Mouse (Mus musculus) hindbrain, embryonic 11.5 days (tissue): ENCODE measurements at regions not wholly inside any gene's neighbourhood (a gene's known extent, or its start where the extent isn't known, plus 50 kb on each side); places are given as distances from the start of the nearest gene placed in this dataset.

Experiments
- ATAC-seq: fragments of 200-750 bp; cut with Nextera tagmentation; 2 replicates; pipeline ENCODE4 v1.8.0; 2017; ENCODE audit warnings: mild to moderate bottlenecking, moderate TSS enrichment, moderate library complexity; ENCODE audit not compliant: low FRiP score
- DNase-seq: peaks from one replicate; pipeline ENCODE4 v3.0.0-alpha.2; 2015; ENCODE audit warnings: low spot score
- H3K27ac ChIP-seq: fragments of 300-500 bp; sonication (generic); 2 replicates; pipeline ENCODE4 v1.5.1; 2014; ENCODE audit warnings: mild to moderate bottlenecking, low read depth, low read length
- H3K27me3 ChIP-seq: fragments of 300-500 bp; sonication (generic); 2 replicates; pipeline ENCODE4 v1.6.1; 2014; ENCODE audit warnings: mild to moderate bottlenecking, low read length, moderate library complexity, mixed read lengths; ENCODE audit not compliant: control insufficient read depth, insufficient read depth
- H3K36me3 ChIP-seq: fragments of 300-500 bp; sonication (generic); 2 replicates; pipeline ENCODE4 v1.6.1; 2014; ENCODE audit warnings: mild to moderate bottlenecking, low read length, moderate library complexity, mixed read lengths; ENCODE audit not compliant: control insufficient read depth, insufficient read depth
- H3K4me1 ChIP-seq: fragments of 300-500 bp; sonication (generic); replicated peaks from 2 replicates; pipeline ENCODE4 v1.6.1; 2014; ENCODE audit warnings: low read length, mixed read lengths; ENCODE audit not compliant: control insufficient read depth, insufficient read depth
- H3K4me2 ChIP-seq: fragments of 300-500 bp; sonication (generic); replicated peaks from 2 replicates; pipeline ENCODE4 v1.6.1; 2014; ENCODE audit warnings: mild to moderate bottlenecking, low read depth, low read length
- H3K4me3 ChIP-seq: fragments of 300-500 bp; sonication (generic); 2 replicates; pipeline ENCODE4 v1.5.1; 2014; ENCODE audit warnings: low read depth, low read length
- H3K9ac ChIP-seq: fragments of 300-500 bp; sonication (generic); 2 replicates; pipeline ENCODE4 v1.6.1; 2014; ENCODE audit warnings: low read depth, low read length
- H3K9me3 ChIP-seq: fragments of 300-500 bp; sonication (generic); 2 replicates; pipeline ENCODE4 v1.6.1; 2016; ENCODE audit warnings: low read length; ENCODE audit not compliant: control insufficient read depth
- WGBS: fragments of 180-500 bp; shearing (Covaris S2); extraction: QIAGEN DNeasy Blood & Tissue Kit; methylation state at CpG from one replicate; pipeline ENCODE4 v1.1.7; 2014; 5-methylcytosine and 5-hydroxymethylcytosine counted together

- Histone ChIP-seq H3K4me2 (no peak overlapping the region), H3K27ac (no peak overlapping the region), H3K4me1 (no peaks in the 10 kb centered on the region), H3K9me3 (no peaks in the 10 kb centered on the region), H3K9ac (no peak overlapping the region), H3K36me3 (no peaks in the 10 kb centered on the region), H3K4me3 (no peak overlapping the region), H3K27me3 (no peaks in the 10 kb centered on the region)
- 84% methylated on average over 5 of the region's 5 CpGs for WGBS
- no peak for ATAC-seq
- no peak for DNase-seq
Observed at GRCm38 (mm10) chr1:71982423-71983262, 229.5 kb downstream of the Mreg start.

DNA sequence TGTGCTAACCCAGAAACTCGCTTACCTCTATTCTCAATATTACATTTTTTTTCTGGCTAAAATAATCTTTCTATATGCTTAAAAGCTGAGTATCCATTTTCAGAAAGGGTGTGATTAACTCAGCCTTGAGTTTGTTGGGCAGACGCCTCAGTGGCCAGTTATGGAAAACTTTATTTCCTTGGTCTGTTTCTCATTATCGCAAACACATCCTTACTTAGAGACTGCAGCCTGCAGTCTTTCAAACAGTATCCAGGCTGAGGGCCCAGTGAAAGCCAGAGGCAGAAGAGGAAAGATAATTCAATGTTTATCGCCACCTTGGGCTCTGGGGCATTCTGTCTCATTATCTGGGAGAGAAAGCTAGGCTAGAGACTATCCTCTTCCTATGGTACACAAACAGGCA lies 231.5 kb downstream of the Mreg start:
- Histone ChIP-seq H3K27me3 (no peaks in the 10 kb centered on the region), H3K27ac (no peak overlapping the region), H3K4me3 (no peak overlapping the region), H3K9ac (no peak overlapping the region), H3K4me1 (no peaks in the 10 kb centered on the region), H3K9me3 (no peaks in the 10 kb centered on the region), H3K4me2 (no peak overlapping the region), H3K36me3 (no peaks in the 10 kb centered on the region)
- WGBS: 80% methylated on average over 4 of the region's 4 CpGs
- no peak for DNase-seq
- no peak for ATAC-seq

DNA sequence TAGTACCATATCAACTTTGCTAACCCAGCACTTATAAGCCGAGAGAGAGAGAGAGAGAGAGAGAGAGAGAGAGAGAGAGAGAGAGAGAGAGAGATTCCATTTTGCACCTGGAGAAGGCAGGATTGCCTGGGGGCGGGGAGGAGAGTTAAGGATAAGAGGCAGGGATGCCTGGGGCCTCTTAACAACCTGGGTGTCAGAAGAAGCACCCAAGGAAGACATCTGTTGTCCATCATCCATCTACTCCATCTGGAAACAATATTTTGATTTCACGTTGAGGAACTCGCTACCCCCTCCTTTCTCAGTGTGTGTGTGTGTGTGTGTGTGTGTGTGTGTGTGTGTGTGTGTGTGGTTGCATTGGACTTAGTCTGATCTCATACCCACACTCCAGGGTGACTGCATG lies 232.8 kb downstream of the Mreg start:
- no peak for DNase-seq
- no peak overlapping the region for H3K4me3 ChIP-seq
- no peaks in the 10 kb centered on the region for H3K36me3 ChIP-seq
- no peaks in the 10 kb centered on the region for H3K4me1 ChIP-seq
- H3K4me2 ChIP-seq: no peak overlapping the region
- no peak overlapping the region for H3K9ac ChIP-seq
- H3K27me3 ChIP-seq: no peaks in the 10 kb centered on the region
- no peak overlapping the region for H3K27ac ChIP-seq
- ATAC-seq: no peak
- 78% methylated on average over 4 of the region's 4 CpGs for WGBS
- H3K9me3 ChIP-seq: no peaks in the 10 kb centered on the region

DNA sequence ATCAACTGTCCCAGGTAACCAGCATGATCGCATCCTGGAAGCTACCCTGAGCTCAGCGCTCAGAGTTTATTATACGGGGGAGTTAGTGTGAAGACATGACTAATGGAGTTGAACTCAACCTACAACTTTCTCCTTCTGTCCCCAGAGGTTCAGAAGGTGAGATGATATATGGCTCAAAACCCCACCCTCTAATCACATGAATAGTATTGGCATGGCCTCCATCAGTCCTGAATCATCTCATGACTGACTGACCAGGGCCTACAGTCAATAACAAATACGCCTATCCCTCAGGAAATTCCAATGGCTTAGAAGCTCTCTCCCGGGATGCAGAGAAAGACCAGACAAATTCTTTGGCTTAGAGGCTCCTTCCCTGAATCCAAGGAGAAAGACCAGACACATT lies 234.7 kb downstream of the Mreg start:
- Histone ChIP-seq H3K4me2 (no peak overlapping the region), H3K9me3 (no peaks in the 10 kb centered on the region), H3K36me3 (no peaks in the 10 kb centered on the region), H3K27me3 (no peaks in the 10 kb centered on the region), H3K4me1 (no peaks in the 10 kb centered on the region), H3K27ac (no peak overlapping the region), H3K4me3 (no peak overlapping the region), H3K9ac (no peak overlapping the region)
- ATAC-seq: no peak
- DNase-seq: no peak
- 89% methylated on average over 5 of the region's 5 CpGs for WGBS

DNA sequence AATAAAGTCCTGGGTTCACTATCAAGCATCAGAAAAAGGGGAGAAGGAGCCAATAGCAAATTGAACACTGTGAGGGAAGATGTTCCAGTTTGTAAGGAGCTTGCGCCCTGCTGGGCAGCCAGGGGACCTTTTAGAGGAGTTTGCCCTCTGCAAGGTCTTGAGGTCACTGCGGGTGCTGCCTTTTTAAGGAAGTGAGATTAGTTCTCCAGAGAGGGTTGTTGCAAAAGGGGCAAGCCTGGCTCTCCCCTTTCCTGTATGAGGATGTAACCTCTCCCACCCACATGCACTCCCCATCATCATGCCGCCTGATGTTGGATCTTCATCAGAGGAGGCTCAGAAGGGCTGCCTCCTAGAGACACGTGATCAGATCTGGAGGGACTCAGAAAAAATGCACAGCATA lies 237.4 kb downstream of the Mreg start:
- DNase-seq (no peak), ATAC-seq (no peak)
- H3K36me3 ChIP-seq: no peaks in the 10 kb centered on the region
- no peak overlapping the region for H3K9ac ChIP-seq
- no peak overlapping the region for H3K4me2 ChIP-seq
- no peaks in the 10 kb centered on the region for H3K27me3 ChIP-seq
- no peak overlapping the region for H3K4me3 ChIP-seq
- H3K9me3 ChIP-seq: no peaks in the 10 kb centered on the region
- H3K4me1 ChIP-seq: no peaks in the 10 kb centered on the region
- 69% methylated on average over 4 of the region's 4 CpGs for WGBS
- H3K27ac ChIP-seq: no peak overlapping the region

DNA sequence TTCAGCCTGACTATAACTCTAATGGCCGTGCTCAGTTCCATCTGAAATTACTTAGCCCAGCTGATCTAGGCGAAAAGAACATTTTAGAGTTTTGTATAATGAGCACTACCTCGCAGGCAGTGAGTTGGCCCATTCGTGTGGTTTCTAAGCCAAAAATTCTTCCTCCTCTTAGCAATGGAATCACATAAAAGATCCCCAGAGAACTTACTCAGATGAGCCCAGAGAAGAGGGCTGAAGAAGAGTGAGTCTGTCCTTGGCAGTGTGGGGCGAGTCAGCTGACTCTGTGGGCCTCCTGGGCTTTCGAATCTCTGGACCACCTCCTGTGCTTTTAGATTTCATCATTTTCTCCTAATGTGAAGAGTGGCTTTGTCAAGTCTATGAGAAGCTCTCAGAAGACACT lies 240.2 kb downstream of the Mreg start:
- no peak for ATAC-seq
- Histone ChIP-seq H3K27me3 (no peaks in the 10 kb centered on the region), H3K9me3 (no peaks in the 10 kb centered on the region), H3K27ac (no peak overlapping the region), H3K4me1 (no peaks in the 10 kb centered on the region), H3K9ac (no peak overlapping the region), H3K36me3 (no peaks in the 10 kb centered on the region), H3K4me3 (no peak overlapping the region), H3K4me2 (no peak overlapping the region)
- 87% methylated on average over 6 of the region's 6 CpGs for WGBS
- no peak for DNase-seq

DNA sequence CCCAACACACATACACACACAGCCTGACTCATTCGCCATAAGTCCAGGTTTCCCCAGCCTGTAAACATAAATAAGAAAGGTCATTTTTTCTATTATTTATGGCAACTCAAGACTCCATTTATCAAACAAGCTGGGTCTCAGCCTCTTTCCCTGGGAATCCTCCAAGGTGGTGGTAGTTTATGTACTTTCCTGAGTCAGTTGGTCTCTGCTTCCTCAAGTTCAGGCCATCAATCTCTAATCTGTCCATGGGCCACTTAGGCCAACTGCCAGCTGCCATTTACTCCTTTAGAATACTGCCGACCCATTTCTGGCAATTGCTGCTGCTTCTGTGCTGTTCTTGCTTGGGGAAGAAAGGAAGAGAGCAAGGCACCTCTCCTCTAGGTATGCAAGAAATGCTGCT lies 241.3 kb downstream of the Mreg start:
- Histone ChIP-seq H3K9me3 (no peaks in the 10 kb centered on the region), H3K27me3 (no peaks in the 10 kb centered on the region), H3K9ac (no peak overlapping the region), H3K27ac (no peak overlapping the region), H3K36me3 (no peaks in the 10 kb centered on the region), H3K4me2 (no peak overlapping the region), H3K4me3 (no peak overlapping the region), H3K4me1 (no peaks in the 10 kb centered on the region)
- ATAC-seq (no peak), DNase-seq (no peak)
- 87% methylated on average over 2 of the region's 2 CpGs for WGBS

GRCm38 (mm10) chr1:71967574-71968104 lies 244.5 kb downstream of the Mreg start:
- H3K27me3 ChIP-seq: no peaks in the 10 kb centered on the region
- no peaks in the 10 kb centered on the region for H3K4me1 ChIP-seq
- ATAC-seq (no peak), DNase-seq (no peak)
- no peak overlapping the region for H3K4me2 ChIP-seq
- H3K36me3 ChIP-seq: no peaks in the 10 kb centered on the region
- no peak overlapping the region for H3K27ac ChIP-seq
- 88% methylated on average over 6 of the region's 6 CpGs for WGBS
- H3K9me3 ChIP-seq: no peaks in the 10 kb centered on the region
- H3K4me3 ChIP-seq: no peak overlapping the region
- H3K9ac ChIP-seq: no peak overlapping the region

DNA sequence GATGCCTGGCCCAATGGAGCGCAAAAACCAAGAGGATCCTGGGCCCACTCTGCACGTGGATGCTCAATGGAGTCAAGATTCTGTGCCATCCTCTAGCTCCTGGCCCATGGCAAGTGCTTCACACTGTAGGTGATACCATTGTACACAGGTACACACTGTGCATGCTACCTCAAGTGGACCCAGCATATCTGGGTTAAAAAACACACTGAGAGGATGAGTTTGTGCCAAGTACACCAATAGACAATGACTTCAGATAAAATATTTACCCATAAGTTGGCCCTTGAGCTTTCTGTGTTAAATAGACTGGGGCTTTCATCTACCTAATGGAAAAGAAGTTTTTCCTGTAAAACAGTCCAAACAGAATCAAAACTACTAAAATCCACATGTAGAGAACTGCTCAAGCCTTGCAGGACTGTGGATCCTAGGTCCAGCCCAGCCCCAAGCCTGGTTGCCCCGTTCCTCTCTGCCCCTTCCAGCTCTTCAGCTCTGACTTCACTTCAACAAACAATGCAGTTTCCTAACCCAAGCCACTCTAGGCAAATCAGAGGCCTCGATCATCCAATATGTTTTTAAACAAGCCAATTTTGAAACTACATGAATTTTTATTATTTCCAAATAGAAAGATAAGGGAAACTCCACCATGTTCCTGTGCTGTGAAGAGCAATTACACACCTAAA lies 247.5 kb downstream of the Mreg start:
- Histone ChIP-seq H3K27ac (no peak overlapping the region), H3K9ac (no peak overlapping the region), H3K4me2 (no peak overlapping the region), H3K36me3 (no peaks in the 10 kb centered on the region), H3K4me3 (no peak overlapping the region), H3K27me3 (no peaks in the 10 kb centered on the region), H3K4me1 (no peaks in the 10 kb centered on the region), H3K9me3 (no peaks in the 10 kb centered on the region)
- no peak for DNase-seq
- WGBS: 90% methylated on average over 4 of the region's 4 CpGs
- ATAC-seq: no peak
